Mouse (Mus musculus) lung, adult 2 months (tissue): ENCODE data around the gene Nog.

Experiments
- CTCF ChIP-seq: fragments of 200-500 bp; IDR thresholded peaks from 2 replicates; pipeline ENCODE4 v1.5.1; 2011; ENCODE audit warnings: mild to moderate bottlenecking, low read length, control low read depth; ENCODE audit not compliant: insufficient read depth
- POLR2A ChIP-seq: fragments of 200-500 bp; IDR thresholded peaks from 2 replicates; pipeline ENCODE4 v1.6.1; 2011; ENCODE audit warnings: low read depth, mild to moderate bottlenecking, control low read depth, low read length, borderline replicate concordance; ENCODE audit errors: extremely low read depth

DNA sequence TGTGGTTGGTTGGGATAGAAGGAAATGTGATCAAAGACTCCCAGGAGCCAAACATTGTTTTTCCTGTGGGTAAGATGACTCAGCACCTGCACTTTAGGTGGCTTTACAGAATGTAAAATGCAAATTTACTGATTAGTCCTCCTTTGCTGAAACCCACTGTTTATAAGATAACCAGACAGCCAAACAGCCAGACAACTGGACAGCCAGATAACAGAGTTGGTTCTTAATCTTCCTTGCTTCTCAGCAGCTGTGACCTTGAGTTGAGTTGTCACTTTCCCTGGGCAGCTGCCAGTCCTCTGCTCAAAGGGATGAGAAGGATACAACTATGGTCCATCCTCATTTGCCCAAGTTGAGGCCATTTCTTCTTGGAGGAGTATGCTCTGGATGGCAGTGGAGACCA is 35.8 kb upstream of the Nog start:
- TF ChIP-seq POLR2A: no peak
- no peak for TF ChIP-seq CTCF
